Mouse (Mus musculus): ENCODE results near the gene Ikzf4. TPM values are rescaled to one million over a fixed set of nuclear protein-coding genes. Genes with fewer than 3 reads are reported as not detected.

Ikzf4 gene
- polyA plus RNA-seq, 1 experiment from 2014 or later, result 4.1 TPM

Small RNAs within 50 kb of the gene (microRNA-seq; reads per million reads assigned to microRNA genes)
- not detected for gene Mir6917 (ENCODE audit: insufficient number of aligned reads)

Other genes with a start within 250 kb of the Ikzf4 start
- 0.24 TPM in 1 of 2 replicates, not detected in the other for gene Slc39a5, start 244.8 kb downstream of the Ikzf4 start, polyA plus RNA-seq (2014; fragmentation: Nextera tagmentation; extraction: Ambion mirVana)
- 151 TPM in 2 replicates for gene Nabp2, start 234.5 kb downstream of the Ikzf4 start, polyA plus RNA-seq (2014; fragmentation: Nextera tagmentation; extraction: Ambion mirVana)
- 41.5 and 47.9 TPM in 2 replicates for gene Rnf41, start 234.3 kb downstream of the Ikzf4 start, polyA plus RNA-seq (2014; fragmentation: Nextera tagmentation; extraction: Ambion mirVana)
- 139 and 144 TPM in 2 replicates for gene Smarcc2, start 186.7 kb downstream of the Ikzf4 start, polyA plus RNA-seq (2014; fragmentation: Nextera tagmentation; extraction: Ambion mirVana)
- gene Myl6, start 151.8 kb downstream of the Ikzf4 start, polyA plus RNA-seq (2014; fragmentation: Nextera tagmentation; extraction: Ambion mirVana), result 620 and 659 TPM in 2 replicates
- 3.0 and 3.4 TPM in 2 replicates for gene Myl6b, start 147.3 kb downstream of the Ikzf4 start, polyA plus RNA-seq (2014; fragmentation: Nextera tagmentation; extraction: Ambion mirVana)
- gene Esyt1, start 120.1 kb downstream of the Ikzf4 start, polyA plus RNA-seq (2014; fragmentation: Nextera tagmentation; extraction: Ambion mirVana), result 15.2 and 18.1 TPM in 2 replicates
- gene Zc3h10, start 98.2 kb downstream of the Ikzf4 start, polyA plus RNA-seq (2014; fragmentation: Nextera tagmentation; extraction: Ambion mirVana), result 16.3 and 17.5 TPM in 2 replicates
- 3,049 and 3,079 TPM in 2 replicates for gene Rpl41, start 96.7 kb downstream of the Ikzf4 start, polyA plus RNA-seq (2014; fragmentation: Nextera tagmentation; extraction: Ambion mirVana)
- 249 and 269 TPM in 2 replicates for gene Pa2g4, start 80.0 kb downstream of the Ikzf4 start, polyA plus RNA-seq (2014; fragmentation: Nextera tagmentation; extraction: Ambion mirVana)
- gene Erbb3, start 56.3 kb downstream of the Ikzf4 start, polyA plus RNA-seq (2014; fragmentation: Nextera tagmentation; extraction: Ambion mirVana), result 1.2 TPM in 2 replicates
- 576 and 629 TPM in 2 replicates for gene Rps26, start 19.2 kb downstream of the Ikzf4 start, polyA plus RNA-seq (2014; fragmentation: Nextera tagmentation; extraction: Ambion mirVana)
- gene Suox, start 28.1 kb upstream of the Ikzf4 start, polyA plus RNA-seq (2014; fragmentation: Nextera tagmentation; extraction: Ambion mirVana), result 10.8 and 11.7 TPM in 2 replicates
- 78.8 and 79.1 TPM in 2 replicates for gene Rab5b, start 50.3 kb upstream of the Ikzf4 start, polyA plus RNA-seq (2014; fragmentation: Nextera tagmentation; extraction: Ambion mirVana)
- 1.8 and 4.5 TPM in 2 replicates for gene Pmel, start 58.2 kb upstream of the Ikzf4 start, polyA plus RNA-seq (2014; fragmentation: Nextera tagmentation; extraction: Ambion mirVana)
- gene Cdk2, start 59.0 kb upstream of the Ikzf4 start, polyA plus RNA-seq (2014; fragmentation: Nextera tagmentation; extraction: Ambion mirVana), result 119 and 120 TPM in 2 replicates
- 3.9 and 4.0 TPM in 2 replicates for gene Dgka, start 98.9 kb upstream of the Ikzf4 start, polyA plus RNA-seq (2014; fragmentation: Nextera tagmentation; extraction: Ambion mirVana)
- 47.6 and 51.4 TPM in 2 replicates for gene Pym1, start 101.9 kb upstream of the Ikzf4 start, polyA plus RNA-seq (2014; fragmentation: Nextera tagmentation; extraction: Ambion mirVana)
- gene Mmp19, start 144.9 kb upstream of the Ikzf4 start, polyA plus RNA-seq (2014; fragmentation: Nextera tagmentation; extraction: Ambion mirVana), result 0.51 and 0.60 TPM in 2 replicates
- gene Dnajc14, start 158.1 kb upstream of the Ikzf4 start, polyA plus RNA-seq (2014; fragmentation: Nextera tagmentation; extraction: Ambion mirVana), result 38.6 and 38.8 TPM in 2 replicates
- gene Tmem198b, start 158.4 kb upstream of the Ikzf4 start, polyA plus RNA-seq (2014; fragmentation: Nextera tagmentation; extraction: Ambion mirVana), result 22.7 and 24.2 TPM in 2 replicates
- gene Sarnp, start 171.3 kb upstream of the Ikzf4 start, polyA plus RNA-seq (2014; fragmentation: Nextera tagmentation; extraction: Ambion mirVana), result 263 and 284 TPM in 2 replicates
- gene Ormdl2, start 175.7 kb upstream of the Ikzf4 start, polyA plus RNA-seq (2014; fragmentation: Nextera tagmentation; extraction: Ambion mirVana), result 70.1 and 73.0 TPM in 2 replicates
- 10.5 and 11.7 TPM in 2 replicates for gene Gdf11, start 245.7 kb upstream of the Ikzf4 start, polyA plus RNA-seq (2014; fragmentation: Nextera tagmentation; extraction: Ambion mirVana)